Mouse (Mus musculus) midbrain, embryonic 16.5 days (tissue): ENCODE results near the gene Gm33815. TPM values are rescaled to one million over a fixed set of nuclear protein-coding genes. Genes with fewer than 3 reads are reported as not detected.
"Not testable (repeated sequence)": the region's sequence is repeated elsewhere in the genome, so short reads cannot be mapped to it uniquely, and the experiment has no call there.

Source experiments
- ATAC-seq: fragments of 200-750 bp; cut with Nextera tagmentation; 2 replicates; pipeline ENCODE4 v1.8.0; 2017; ENCODE audit warnings: moderate TSS enrichment
- H3K27ac ChIP-seq: fragments of 300-500 bp; sonication (generic); 2 replicates; pipeline ENCODE4 v1.5.1; 2014; ENCODE audit warnings: mild to moderate bottlenecking, low read length, mixed read lengths
- H3K27me3 ChIP-seq: fragments of 300-500 bp; sonication (generic); 2 replicates; pipeline ENCODE4 v1.6.1; 2014; ENCODE audit warnings: low read depth, low read length, mixed read lengths; ENCODE audit not compliant: control insufficient read depth, insufficient read depth
- H3K36me3 ChIP-seq: fragments of 300-500 bp; sonication (generic); 2 replicates; pipeline ENCODE4 v1.6.1; 2014; ENCODE audit warnings: mild to moderate bottlenecking, low read length, moderate library complexity, mixed read lengths; ENCODE audit not compliant: control insufficient read depth, insufficient read depth
- H3K4me1 ChIP-seq: fragments of 300-500 bp; sonication (generic); 2 replicates; pipeline ENCODE4 v1.6.1; 2014; ENCODE audit warnings: mild to moderate bottlenecking, low read length, mixed read lengths; ENCODE audit not compliant: control insufficient read depth, insufficient read depth
- H3K4me2 ChIP-seq: fragments of 300-500 bp; sonication (generic); 2 replicates; pipeline ENCODE4 v1.6.1; 2014; ENCODE audit warnings: mild to moderate bottlenecking, low read length, mixed read lengths
- H3K4me3 ChIP-seq: fragments of 300-500 bp; sonication (generic); 2 replicates; pipeline ENCODE4 v1.5.1; 2014; ENCODE audit warnings: low read depth, mild to moderate bottlenecking, low read length, moderate library complexity, mixed read lengths
- H3K9ac ChIP-seq: fragments of 300-500 bp; sonication (generic); 2 replicates; pipeline ENCODE4 v1.6.1; 2014; ENCODE audit warnings: low read depth, low read length, mixed read lengths
- H3K9me3 ChIP-seq: fragments of 300-500 bp; sonication (generic); replicated peaks from 2 replicates; pipeline ENCODE4 v1.6.1; 2014; ENCODE audit warnings: mild to moderate bottlenecking, low read length, mixed read lengths; ENCODE audit not compliant: control insufficient read depth, poor library complexity, severe bottlenecking
- WGBS: fragments of 180-500 bp; shearing (Covaris S2); extraction: QIAGEN DNeasy Blood & Tissue Kit; methylation state at CpG from one replicate; pipeline ENCODE4 v1.1.7; 2014; 5-methylcytosine and 5-hydroxymethylcytosine counted together
- polyA plus RNA-seq: library from polyadenylated mRNA; unstranded; fragments of >200 nt; fragmentation: Nextera tagmentation; extraction: Ambion mirVana; gene quantifications from 2 replicates; pipeline ENCODE4 v1.2.1, GENCODE M21; 2015

Gm33815 gene
- polyA plus RNA-seq, result not detected in 2 replicates

DNA sequence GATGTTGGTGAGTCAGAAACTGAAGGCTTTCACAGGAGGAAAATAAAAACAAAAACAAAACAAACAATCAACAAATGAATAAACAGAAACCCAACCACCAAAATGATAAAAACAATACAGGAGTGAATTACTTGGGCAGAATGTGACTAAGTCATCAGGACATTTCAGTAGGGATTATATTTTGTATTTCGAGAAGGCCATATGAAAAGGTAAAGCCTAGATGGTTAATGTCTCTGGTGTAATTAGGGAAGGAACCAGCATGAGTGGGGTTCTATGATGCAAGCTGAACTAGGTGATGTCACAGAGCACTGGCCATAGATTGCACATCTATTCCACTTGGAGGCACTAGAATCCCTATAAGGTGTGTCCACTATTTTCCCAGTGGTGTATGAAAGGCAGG, at the start of gene Gm33815:
Gene Gm33815, plus strand, starts transcription at position 301 of the 400 bp plus-strand sequence.
- ATAC-seq, H3K36me3 ChIP-seq, H3K27me3 ChIP-seq, H3K9me3 ChIP-seq, H3K4me2 ChIP-seq, H3K27ac ChIP-seq, H3K9ac ChIP-seq, H3K4me3 ChIP-seq, H3K4me1 ChIP-seq: not testable (repeated sequence)
- WGBS, result no CpG with 5 or more reads among the region's 1 CpGs
